Mouse (Mus musculus) layer of hippocampus, adult 9-11 months (tissue): Measurements from ENCODE around the gene Ocel1.
A peak's percentile ranks its signal among the peaks of the same experiment; 100 is the strongest.
"Not testable (repeated sequence)": the region's sequence is repeated elsewhere in the genome, so short reads cannot be mapped to it uniquely, and the experiment has no call there.

Experiments used
- DNase-seq: peaks from one replicate; pipeline ENCODE4 v3.0.0; 2022

The Ocel1 gene

GRCm38 (mm10) chr8:71371236-71371848 is at the start of gene Ocel1:
TSS of gene Ocel1 (plus strand) at chr8:71371298.
- DNase-seq = peak; percentile 99

- DNase-seq = peak; percentile 29
Observed at GRCm38 (mm10) chr8:71322939-71323338, 48.2 kb upstream of the Ocel1 start.

- no peak for DNase-seq
Observed at GRCm38 (mm10) chr8:71324848-71325247, 46.2 kb upstream of the Ocel1 start.

- DNase-seq = not testable (repeated sequence)
Observed at GRCm38 (mm10) chr8:71337834-71338233, 33.3 kb upstream of the Ocel1 start.

- no peak for DNase-seq
Observed at GRCm38 (mm10) chr8:71340625-71341024, 30.5 kb upstream of the Ocel1 start.

GRCm38 (mm10) chr8:71346581-71346980 is 24.5 kb upstream of the Ocel1 start:
- no peak for DNase-seq

- no peak for DNase-seq
Observed at GRCm38 (mm10) chr8:71351117-71351516, 20.0 kb upstream of the Ocel1 start.

- DNase-seq = no peak
Observed at GRCm38 (mm10) chr8:71351520-71351919, 19.6 kb upstream of the Ocel1 start.

GRCm38 (mm10) chr8:71358026-71358425 is 13.1 kb upstream of the Ocel1 start:
- DNase-seq = no peak

GRCm38 (mm10) chr8:71366771-71367528 is 4.1 kb upstream of the Ocel1 start, which contains the start of gene Use1:
TSS of gene Use1 (plus strand) at chr8:71366848.
- peak; percentile 95 for DNase-seq

GRCm38 (mm10) chr8:71367529-71368176 is 3.4 kb upstream of the Ocel1 start:
- DNase-seq = no peak

GRCm38 (mm10) chr8:71368366-71368765 is 2.7 kb upstream of the Ocel1 start:
- DNase-seq = no peak

- no peak for DNase-seq
Observed at GRCm38 (mm10) chr8:71369040-71369718, 1.9 kb upstream of the Ocel1 start.

- DNase-seq = no peak
Observed at GRCm38 (mm10) chr8:71370711-71371235, 325 bp upstream of the Ocel1 start.

- no peak for DNase-seq
Observed at GRCm38 (mm10) chr8:71372427-71372826, 1.3 kb downstream of the Ocel1 start.

- DNase-seq = no peak
Observed at GRCm38 (mm10) chr8:71373000-71373399, 1.9 kb downstream of the Ocel1 start.

GRCm38 (mm10) chr8:71374616-71375206 is 3.6 kb downstream of the Ocel1 start:
- no peak for DNase-seq

GRCm38 (mm10) chr8:71375581-71376422 is 4.7 kb downstream of the Ocel1 start:
- peak; percentile 60 for DNase-seq

- DNase-seq = no peak
Observed at GRCm38 (mm10) chr8:71376423-71377030, 5.4 kb downstream of the Ocel1 start.

GRCm38 (mm10) chr8:71379008-71379407 is 7.9 kb downstream of the Ocel1 start:
- DNase-seq = no peak

- DNase-seq = no peak
Observed at GRCm38 (mm10) chr8:71379512-71380075, 8.5 kb downstream of the Ocel1 start.
